Mouse (Mus musculus) spleen, adult 18-20 months (tissue): ENCODE measurements around the gene 4930519P11Rik.

ENCODE experiments used
- DNase-seq, 2 experiments: peaks; one replicate each; pipeline ENCODE4 v3.0.0; 2022; ENCODE audit warnings: mixed read lengths in 2 of 2

The 4930519P11Rik gene

GRCm38 (mm10) chr2:154632203-154632780, 19.1 kb upstream of the 4930519P11Rik start:
- DNase-seq = no peak

- DNase-seq = no peak
Observed at GRCm38 (mm10) chr2:154630531-154630930, 17.3 kb upstream of the 4930519P11Rik start.

GRCm38 (mm10) chr2:154624137-154624536, 10.9 kb upstream of the 4930519P11Rik start:
- DNase-seq = no peak

- no peak for DNase-seq
Observed at GRCm38 (mm10) chr2:154621684-154622083, 8.4 kb upstream of the 4930519P11Rik start.

- DNase-seq = no peak
Observed at GRCm38 (mm10) chr2:154617061-154617460, 3.8 kb upstream of the 4930519P11Rik start.

GRCm38 (mm10) chr2:154615674-154616073, 2.4 kb upstream of the 4930519P11Rik start:
- no peak for DNase-seq

- no peak for DNase-seq
Observed at GRCm38 (mm10) chr2:154614841-154615576, 1.8 kb upstream of the 4930519P11Rik start.

- no peak for DNase-seq
Observed at GRCm38 (mm10) chr2:154609050-154609767, 4.0 kb downstream of the 4930519P11Rik start.

GRCm38 (mm10) chr2:154606965-154607364, 6.3 kb downstream of the 4930519P11Rik start:
- DNase-seq = no peak

GRCm38 (mm10) chr2:154604156-154604555, 9.1 kb downstream of the 4930519P11Rik start:
- no peak for DNase-seq

- DNase-seq = peak; percentile 96 to 99
Observed at GRCm38 (mm10) chr2:154603638-154604153, 9.5 kb downstream of the 4930519P11Rik start, which contains the start of gene Pxmp4. Gene Pxmp4 (minus strand): TSS chr2:154603708.

GRCm38 (mm10) chr2:154603007-154603637, 10.1 kb downstream of the 4930519P11Rik start:
- no peak for DNase-seq

- DNase-seq = no peak
Observed at GRCm38 (mm10) chr2:154601324-154601723, 11.9 kb downstream of the 4930519P11Rik start.

- DNase-seq = no peak
Observed at GRCm38 (mm10) chr2:154600586-154600985, 12.7 kb downstream of the 4930519P11Rik start.

- peak in 1 of 2 experiments; percentile 18 for DNase-seq
Observed at GRCm38 (mm10) chr2:154597399-154597798, 15.8 kb downstream of the 4930519P11Rik start.

GRCm38 (mm10) chr2:154595775-154596174, 17.5 kb downstream of the 4930519P11Rik start:
- no peak for DNase-seq

- peak in 1 of 2 experiments; percentile 51 for DNase-seq
Observed at GRCm38 (mm10) chr2:154593025-154593424, 20.2 kb downstream of the 4930519P11Rik start.

GRCm38 (mm10) chr2:154591239-154591638, 22.0 kb downstream of the 4930519P11Rik start:
- DNase-seq = no peak

GRCm38 (mm10) chr2:154589051-154589450, 24.2 kb downstream of the 4930519P11Rik start:
- no peak for DNase-seq

- peak in 1 of 2 experiments; percentile 23 for DNase-seq
Observed at GRCm38 (mm10) chr2:154586405-154586804, 26.8 kb downstream of the 4930519P11Rik start.

- no peak for DNase-seq
Observed at GRCm38 (mm10) chr2:154584931-154585601, 28.2 kb downstream of the 4930519P11Rik start.
